Mouse (Mus musculus) liver, embryonic 14.5 days (tissue): ENCODE data around the gene Iqce. TPM values are rescaled to one million over a fixed set of nuclear protein-coding genes. Genes with fewer than 3 reads are reported as not detected.
"Not testable (repeated sequence)": the region's sequence is repeated elsewhere in the genome, so short reads cannot be mapped to it uniquely, and the experiment has no call there.

Experiments
- ATAC-seq: fragments of 200-750 bp; cut with Nextera tagmentation; 2 replicates; pipeline ENCODE4 v1.8.0; 2017; ENCODE audit warnings: moderate number of reproducible peaks, mild to moderate bottlenecking, moderate library complexity; ENCODE audit not compliant: insufficient read depth
- DNase-seq, 3 experiments: peaks; one replicate each; pipeline ENCODE4 v3.0.0-alpha.2; 2012 to 2013; ENCODE audit warnings: low read depth in 3 of 3, low spot score in 3 of 3
- H3K27ac ChIP-seq: fragments of 300-500 bp; sonication (generic); 2 replicates; pipeline ENCODE4 v1.5.1; 2014; ENCODE audit warnings: moderate library complexity, mild to moderate bottlenecking, control low read depth, inconsistent platforms
- H3K27me3 ChIP-seq: fragments of 300-500 bp; sonication (generic); 2 replicates; pipeline ENCODE4 v1.6.1; 2014; ENCODE audit warnings: mild to moderate bottlenecking, low read length, moderate library complexity; ENCODE audit not compliant: control insufficient read depth, insufficient read depth
- H3K36me3 ChIP-seq: fragments of 300-500 bp; sonication (generic); replicated peaks from 2 replicates; pipeline ENCODE4 v1.6.1; 2014; ENCODE audit warnings: low read depth; ENCODE audit not compliant: control insufficient read depth, insufficient read depth
- H3K4me1 ChIP-seq, 2 experiments: fragments of 200-500 bp in 1 of 2; fragments of 300-500 bp in 1 of 2; sonication (generic) in 1 of 2; replicated peaks; 2 replicates each; pipeline ENCODE4 v1.6.1; 2012 to 2014; ENCODE audit warnings: antibody characterized with exemption in 1 of 2, inconsistent platforms in 1 of 2, low read length in 1 of 2; ENCODE audit not compliant: control insufficient read depth in 2 of 2, insufficient read depth in 2 of 2
- H3K4me2 ChIP-seq: fragments of 300-500 bp; sonication (generic); 2 replicates; pipeline ENCODE4 v1.6.1; 2014; ENCODE audit warnings: low read depth, mild to moderate bottlenecking, control low read depth, moderate library complexity
- H3K4me3 ChIP-seq, 2 experiments: fragments of 200-500 bp in 1 of 2; fragments of 300-500 bp in 1 of 2; sonication (generic) in 1 of 2; 2 replicates each; pipeline ENCODE4 v1.5.1; 2012 to 2014; ENCODE audit warnings: low read depth in 2 of 2, low read length in 2 of 2, mild to moderate bottlenecking in 2 of 2, control low read depth in 1 of 2, inconsistent platforms in 1 of 2, moderate library complexity in 1 of 2; ENCODE audit not compliant: insufficient read depth in 1 of 2
- H3K9ac ChIP-seq: fragments of 300-500 bp; sonication (generic); replicated peaks from 2 replicates; pipeline ENCODE4 v1.6.1; 2014; ENCODE audit warnings: mild to moderate bottlenecking, control low read depth, moderate library complexity
- H3K9me3 ChIP-seq: fragments of 300-500 bp; sonication (generic); 2 replicates; pipeline ENCODE4 v1.6.1; 2016; ENCODE audit warnings: low read length, mixed read lengths; ENCODE audit not compliant: control insufficient read depth
- CTCF ChIP-seq: IDR thresholded peaks from 2 replicates; pipeline ENCODE4 v1.5.1; 2016; ENCODE audit warnings: antibody characterized with exemption, low read depth, control low read depth
- EP300 ChIP-seq: IDR thresholded peaks from 2 replicates; pipeline ENCODE4 v1.6.1; 2016; ENCODE audit warnings: antibody characterized with exemption, low read depth
- WGBS: fragments of 180-500 bp; shearing (Covaris S2); extraction: QIAGEN DNeasy Blood & Tissue Kit; methylation state at CpG from one replicate; pipeline ENCODE4 v1.1.7; 2014; ENCODE audit not compliant: insufficient replicate concordance; 5-methylcytosine and 5-hydroxymethylcytosine counted together
- polyA plus RNA-seq, 2 experiments: library from polyadenylated mRNA; depleted of rRNA in 1 of 2; stranded (reverse) in 1 of 2; unstranded in 1 of 2; fragments of >200 nt; fragmentation: Nextera tagmentation in 1 of 2; extraction: Ambion mirVana in 1 of 2; gene quantifications; 2 replicates each; pipeline versions ENCODE4 v1.2.1 to v1.2.3; 2012 to 2014

The Iqce gene
- polyA plus RNA-seq, 2 experiments = 3.4 to 3.8 TPM

GRCm38 (mm10) chr5:140675640-140676039, 26.5 kb downstream of the Iqce start:
- no peaks in the 10 kb centered on the region for H3K4me1 ChIP-seq

GRCm38 (mm10) chr5:140675079-140675478, 27.1 kb downstream of the Iqce start:
- ATAC-seq = no peak
- H3K4me1 ChIP-seq = no peaks in the 10 kb centered on the region
- no peak overlapping the region for H3K27ac ChIP-seq
- TF ChIP-seq EP300 (no peak), CTCF (no peak)
- WGBS = 73% methylated on average over 11 of the region's 11 CpGs
- H3K9me3 ChIP-seq = no peaks in the 10 kb centered on the region
- no peak overlapping the region for H3K9ac ChIP-seq
- DNase-seq = no peak
- no peaks in the 10 kb centered on the region for H3K36me3 ChIP-seq
- H3K4me3 ChIP-seq = no peak overlapping the region
- H3K4me2 ChIP-seq = no peak overlapping the region
- H3K27me3 ChIP-seq = no peaks in the 10 kb centered on the region

More at GRCm38 (mm10) chr5:140675640-140676039, 26.5 kb downstream of the Iqce start:
- no peaks in the 10 kb centered on the region for H3K27me3 ChIP-seq
- WGBS = 78% methylated on average over 11 of the region's 11 CpGs
- no peaks in the 10 kb centered on the region for H3K9me3 ChIP-seq
- no peak overlapping the region for H3K27ac ChIP-seq
- TF ChIP-seq CTCF (no peak), EP300 (no peak)
- no peak overlapping the region for H3K9ac ChIP-seq
- DNase-seq (no peak), ATAC-seq (no peak)
- no peaks in the 10 kb centered on the region for H3K36me3 ChIP-seq
- no peak overlapping the region for H3K4me2 ChIP-seq
- H3K4me3 ChIP-seq = no peak overlapping the region

- 68% methylated on average over 17 of the region's 17 CpGs for WGBS
- no peak overlapping the region for H3K4me3 ChIP-seq
- H3K27me3 ChIP-seq = no peaks in the 10 kb centered on the region
- H3K9ac ChIP-seq = no peak overlapping the region
- H3K27ac ChIP-seq = no peak overlapping the region
- no peaks in the 10 kb centered on the region for H3K36me3 ChIP-seq
- no peak for ATAC-seq
- H3K4me2 ChIP-seq = no peak overlapping the region
- no peaks in the 10 kb centered on the region for H3K4me1 ChIP-seq
- no peak for TF ChIP-seq EP300
- TF ChIP-seq CTCF = no peak
- H3K9me3 ChIP-seq = no peaks in the 10 kb centered on the region
- DNase-seq = no peak
Observed at GRCm38 (mm10) chr5:140674036-140674435, 28.1 kb downstream of the Iqce start.

- H3K27me3 ChIP-seq, DNase-seq, H3K36me3 ChIP-seq, H3K4me2 ChIP-seq, H3K4me1 ChIP-seq, H3K9ac ChIP-seq, H3K27ac ChIP-seq, H3K4me3 ChIP-seq, ATAC-seq, H3K9me3 ChIP-seq: not testable (repeated sequence)
- 73% methylated on average over 6 of the region's 6 CpGs for WGBS
Observed at GRCm38 (mm10) chr5:140672603-140673002, 29.6 kb downstream of the Iqce start.

- Histone ChIP-seq H3K4me1 (no peaks in the 10 kb centered on the region), H3K27me3 (no peaks in the 10 kb centered on the region), H3K36me3 (no peaks in the 10 kb centered on the region), H3K9ac (no peak overlapping the region), H3K4me2 (no peak overlapping the region), H3K4me3 (no peak overlapping the region), H3K9me3 (peaks cover 4% of the 10 kb centered on the region; the same call in 1 of the 2 replicates), H3K27ac (no peak overlapping the region)
- 80% methylated on average over 6 of the region's 6 CpGs for WGBS
- TF ChIP-seq CTCF = no peak
- TF ChIP-seq EP300 = no peak
- no peak for ATAC-seq
- no peak for DNase-seq
Observed at GRCm38 (mm10) chr5:140672115-140672514, 30.1 kb downstream of the Iqce start.
